Mouse (Mus musculus): ENCODE measurements around the gene Kcnab2. TPM values are rescaled to one million over a fixed set of nuclear protein-coding genes. Genes with fewer than 3 reads are reported as not detected.

Kcnab2 gene
- total and polyA plus RNA-seq, 3 experiments, result 1.6 to 3.5 (median 2.3) TPM

DNA sequence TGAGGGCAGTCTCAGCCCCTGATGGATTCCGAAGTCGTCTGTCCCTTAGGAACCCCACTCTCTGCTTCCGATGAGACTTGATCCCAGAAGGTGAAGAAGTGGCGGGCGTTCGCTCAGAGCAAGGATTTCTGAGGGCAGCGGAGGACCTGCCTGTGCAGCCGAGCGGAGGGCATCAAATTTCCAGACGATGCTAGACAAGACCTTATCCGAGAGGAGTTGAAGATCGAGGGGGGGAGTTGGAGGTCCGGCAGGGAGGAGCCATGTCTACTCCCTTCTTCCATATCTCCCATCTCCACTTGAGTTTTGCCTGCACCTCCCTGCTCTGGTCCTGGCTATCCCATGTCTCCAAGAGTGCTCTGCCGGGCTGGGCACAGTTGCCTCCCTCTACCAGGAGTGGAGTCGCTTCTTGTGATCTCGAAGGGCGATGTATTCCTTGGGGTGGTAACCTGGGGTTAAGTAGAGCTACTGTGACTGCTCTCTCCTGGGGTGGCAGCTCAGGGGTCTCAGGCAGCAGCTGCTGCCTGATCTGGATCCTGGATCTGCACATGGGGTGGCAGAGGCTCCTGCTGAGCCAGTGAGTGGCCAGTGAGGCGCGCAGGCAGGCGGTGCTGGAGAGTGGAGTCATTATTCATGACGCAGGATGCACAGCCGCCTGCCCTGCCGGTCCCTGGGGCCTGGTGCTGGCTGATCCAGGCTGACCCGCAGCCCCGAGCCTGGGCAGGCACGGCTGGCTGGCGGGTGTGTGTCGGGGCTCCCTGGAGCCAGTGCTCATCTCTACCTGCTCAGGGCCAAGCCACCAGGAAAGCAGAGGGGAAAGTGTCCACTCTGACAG lies 59.2 kb downstream of the Kcnab2 start:
- Histone ChIP-seq H3K27ac (no peak overlapping the region), H3K9ac (ENCODE audit: low read depth, low read length) (no peak overlapping the region), H3K27me3 (ENCODE audit: control insufficient read depth, insufficient read depth, low read length) (no peaks in the 10 kb centered on the region), H3K79me2 (replicated peaks; ENCODE audit: control insufficient read depth, insufficient read depth, low read length) (no peaks in the 10 kb centered on the region), H3K4me3 (no peak overlapping the region), H3K36me3 (ENCODE audit: control insufficient read depth, insufficient read depth, low read length) (no peaks in the 10 kb centered on the region), H3K4me1 (ENCODE audit: control insufficient read depth, insufficient read depth, low read length) (no peaks in the 10 kb centered on the region)
- DNase-seq, result no peak
- TF ChIP-seq CTCF (IDR thresholded peaks at IDR 0.05) (no peak), EP300 (IDR thresholded peaks at IDR 0.05; ENCODE audit: insufficient read depth, low read depth, low read length) (no peak), POLR2A (IDR thresholded peaks at IDR 0.05; ENCODE audit: insufficient read depth, low read depth, low read length) (no peak)
- intact Hi-C loops (cut with DNase I), result no loop called here
- 47% methylated on average over 28 of the region's 28 CpGs for WGBS

DNA sequence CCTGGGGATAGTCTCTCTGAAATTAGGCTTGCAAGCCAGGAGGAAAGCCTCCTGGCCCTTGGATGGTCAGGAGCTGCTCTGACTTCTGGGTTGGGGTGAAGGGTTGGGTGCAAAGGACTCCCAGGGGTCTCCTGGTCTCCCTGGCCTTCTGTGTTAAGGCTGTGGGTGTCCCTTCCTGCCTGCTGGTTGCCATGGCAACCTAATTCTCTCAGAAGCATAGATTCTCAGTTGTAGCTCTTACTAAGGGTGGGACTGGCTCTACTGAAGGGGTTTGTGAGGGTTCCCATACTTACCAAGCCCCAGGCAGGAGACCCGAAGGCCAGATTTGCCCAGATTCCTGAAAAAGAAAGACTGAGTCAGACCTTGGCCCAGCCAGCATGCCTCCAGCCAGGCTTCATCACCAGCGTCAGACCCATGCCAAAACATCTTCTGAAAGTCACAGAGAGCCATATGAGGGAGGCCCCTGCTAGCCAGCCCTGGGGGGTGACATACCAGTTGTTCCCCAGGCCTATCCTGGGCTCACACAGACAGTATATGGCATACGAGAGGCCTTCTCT lies 65.1 kb downstream of the Kcnab2 start:
- no peaks in the 10 kb centered on the region for H3K79me2 ChIP-seq (replicated peaks; ENCODE audit: control insufficient read depth, insufficient read depth, low read length)
- no peak overlapping the region for H3K27ac ChIP-seq
- TF ChIP-seq EP300 (IDR thresholded peaks at IDR 0.05; ENCODE audit: insufficient read depth, low read depth, low read length), result no peak
- TF ChIP-seq POLR2A (IDR thresholded peaks at IDR 0.05; ENCODE audit: insufficient read depth, low read depth, low read length), result no peak
- TF ChIP-seq CTCF (IDR thresholded peaks at IDR 0.05), result no peak
- no peaks in the 10 kb centered on the region for H3K36me3 ChIP-seq (ENCODE audit: control insufficient read depth, insufficient read depth, low read length)
- DNase-seq, result no peak
- H3K4me3 ChIP-seq, result no peak overlapping the region
- H3K9ac ChIP-seq (ENCODE audit: low read depth, low read length), result no peak overlapping the region
- intact Hi-C loops (cut with DNase I), result no loop called here
- WGBS, result 64% methylated on average over 3 of the region's 3 CpGs
- no peaks in the 10 kb centered on the region for H3K4me1 ChIP-seq (ENCODE audit: control insufficient read depth, insufficient read depth, low read length)
- H3K27me3 ChIP-seq (ENCODE audit: control insufficient read depth, insufficient read depth, low read length), result no peaks in the 10 kb centered on the region

DNA sequence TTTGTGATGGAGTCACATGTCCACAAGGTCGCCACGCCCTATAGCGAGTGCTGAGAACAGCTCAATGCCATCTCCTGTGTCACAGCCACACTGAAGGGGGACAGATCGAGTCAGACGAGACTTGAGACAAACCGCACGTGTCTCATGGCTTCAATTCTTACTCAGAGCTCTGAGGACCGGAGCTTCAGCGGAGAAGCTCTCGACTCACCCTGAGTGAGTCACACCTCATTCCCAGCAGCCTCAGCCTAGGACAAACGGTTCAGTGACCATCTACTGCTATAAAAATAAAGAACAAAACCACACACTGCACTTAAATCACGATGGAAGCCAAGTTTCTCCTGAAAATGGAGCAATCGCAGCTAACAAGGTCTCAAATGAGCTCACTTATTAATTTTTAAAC lies 66.7 kb downstream of the Kcnab2 start:
- Histone ChIP-seq H3K9ac (ENCODE audit: low read depth, low read length) (no peak overlapping the region), H3K79me2 (replicated peaks; ENCODE audit: control insufficient read depth, insufficient read depth, low read length) (no peaks in the 10 kb centered on the region), H3K27ac (no peak overlapping the region), H3K4me3 (no peak overlapping the region), H3K36me3 (ENCODE audit: control insufficient read depth, insufficient read depth, low read length) (no peaks in the 10 kb centered on the region), H3K4me1 (ENCODE audit: control insufficient read depth, insufficient read depth, low read length) (no peaks in the 10 kb centered on the region), H3K27me3 (ENCODE audit: control insufficient read depth, insufficient read depth, low read length) (no peaks in the 10 kb centered on the region)
- no peak for DNase-seq
- 67% methylated on average over 13 of the region's 13 CpGs for WGBS
- TF ChIP-seq CTCF (IDR thresholded peaks at IDR 0.05) (no peak), POLR2A (IDR thresholded peaks at IDR 0.05; ENCODE audit: insufficient read depth, low read depth, low read length) (no peak), EP300 (IDR thresholded peaks at IDR 0.05; ENCODE audit: insufficient read depth, low read depth, low read length) (no peak)
- intact Hi-C loops (cut with DNase I), result no loop called here

DNA sequence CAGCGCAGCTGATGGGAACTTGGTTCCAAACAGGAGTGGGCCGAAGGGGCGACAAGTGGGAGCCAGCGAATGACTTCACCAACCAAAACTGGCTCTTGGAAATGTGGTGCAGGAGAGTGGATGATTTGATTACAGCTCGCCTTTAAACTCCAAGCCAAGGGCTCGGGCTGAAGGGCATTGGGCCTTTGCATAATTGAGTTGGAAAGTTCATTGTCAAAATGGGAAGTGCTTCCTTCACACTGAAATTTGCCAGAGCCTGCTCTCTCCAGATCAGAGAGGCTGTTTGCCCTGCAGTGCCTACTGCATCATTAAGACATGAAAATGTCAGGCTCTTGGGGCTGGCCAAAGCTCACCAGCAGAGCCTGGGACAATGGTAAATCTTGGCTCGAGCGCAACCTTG lies 71.1 kb downstream of the Kcnab2 start:
- WGBS, result 72% methylated on average over 8 of the region's 8 CpGs
- Histone ChIP-seq H3K4me1 (ENCODE audit: control insufficient read depth, insufficient read depth, low read length) (no peaks in the 10 kb centered on the region), H3K36me3 (ENCODE audit: control insufficient read depth, insufficient read depth, low read length) (no peaks in the 10 kb centered on the region), H3K9ac (ENCODE audit: low read depth, low read length) (no peak overlapping the region), H3K27ac (no peak overlapping the region), H3K27me3 (ENCODE audit: control insufficient read depth, insufficient read depth, low read length) (no peaks in the 10 kb centered on the region), H3K4me3 (no peak overlapping the region), H3K79me2 (replicated peaks; ENCODE audit: control insufficient read depth, insufficient read depth, low read length) (no peaks in the 10 kb centered on the region)
- intact Hi-C loops (cut with DNase I), result no loop called here
- TF ChIP-seq EP300 (IDR thresholded peaks at IDR 0.05; ENCODE audit: insufficient read depth, low read depth, low read length), result no peak
- TF ChIP-seq POLR2A (IDR thresholded peaks at IDR 0.05; ENCODE audit: insufficient read depth, low read depth, low read length), result no peak
- no peak for TF ChIP-seq CTCF (IDR thresholded peaks at IDR 0.05)
- no peak for DNase-seq

DNA sequence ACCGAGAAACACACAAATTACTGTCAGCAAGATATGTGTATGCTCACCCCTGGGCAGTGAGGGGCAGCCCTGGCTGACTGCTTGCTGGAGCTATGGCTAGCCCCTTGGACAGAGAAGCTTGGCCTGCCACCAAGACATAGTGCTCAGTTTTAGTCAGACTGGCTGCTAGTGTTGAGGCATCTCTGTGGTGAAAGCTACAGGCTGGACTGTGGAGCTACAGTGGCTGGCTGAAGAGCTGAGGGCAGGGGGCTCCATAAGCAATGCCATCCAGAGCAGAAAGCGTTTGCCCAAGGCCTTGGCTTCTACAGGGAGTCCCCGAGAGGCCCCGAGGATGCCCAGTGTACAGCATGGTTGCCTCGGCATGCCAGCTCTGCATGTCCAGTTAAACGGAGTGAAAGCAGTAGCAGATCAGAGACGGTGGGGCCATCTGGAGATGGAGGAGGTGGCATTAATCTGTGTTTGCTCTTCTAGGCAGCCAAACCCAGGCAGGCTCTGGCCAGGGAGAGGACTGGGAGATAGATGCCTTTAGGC lies 71.9 kb downstream of the Kcnab2 start:
- intact Hi-C loops (cut with DNase I), result no loop called here
- 75% methylated on average over 7 of the region's 7 CpGs for WGBS
- Histone ChIP-seq H3K4me3 (no peak overlapping the region), H3K27me3 (ENCODE audit: control insufficient read depth, insufficient read depth, low read length) (no peaks in the 10 kb centered on the region), H3K27ac (no peak overlapping the region), H3K4me1 (ENCODE audit: control insufficient read depth, insufficient read depth, low read length) (no peaks in the 10 kb centered on the region), H3K36me3 (ENCODE audit: control insufficient read depth, insufficient read depth, low read length) (no peaks in the 10 kb centered on the region), H3K79me2 (replicated peaks; ENCODE audit: control insufficient read depth, insufficient read depth, low read length) (no peaks in the 10 kb centered on the region), H3K9ac (ENCODE audit: low read depth, low read length) (no peak overlapping the region)
- no peak for DNase-seq
- TF ChIP-seq POLR2A (IDR thresholded peaks at IDR 0.05; ENCODE audit: insufficient read depth, low read depth, low read length) (no peak), CTCF (IDR thresholded peaks at IDR 0.05) (no peak), EP300 (IDR thresholded peaks at IDR 0.05; ENCODE audit: insufficient read depth, low read depth, low read length) (no peak)

DNA sequence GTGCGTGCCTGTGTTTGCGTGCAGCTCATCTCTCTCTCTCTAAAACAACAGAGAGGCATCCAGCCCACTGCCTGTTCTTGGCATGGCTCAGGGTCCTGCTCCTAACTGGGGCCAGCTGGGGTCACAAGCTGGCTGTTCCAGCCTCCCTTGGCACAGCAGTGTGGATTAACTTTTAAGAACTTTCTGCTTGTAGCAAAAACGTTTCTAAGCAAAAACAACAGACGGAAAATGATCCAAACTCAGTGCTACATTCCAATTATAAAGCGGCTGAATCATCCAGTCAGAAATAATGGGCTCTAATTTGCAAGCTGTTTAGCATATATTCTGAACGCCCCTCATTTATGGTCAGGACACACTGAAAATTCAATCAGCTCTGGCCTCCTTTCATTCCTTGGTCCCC lies 72.5 kb downstream of the Kcnab2 start:
- 69% methylated on average over 6 of the region's 6 CpGs for WGBS

More for the DNA sequence above, 72.5 kb downstream of the Kcnab2 start:
- Histone ChIP-seq H3K4me1 (ENCODE audit: control insufficient read depth, insufficient read depth, low read length) (no peaks in the 10 kb centered on the region), H3K27ac (no peak overlapping the region), H3K4me3 (no peak overlapping the region), H3K9ac (ENCODE audit: low read depth, low read length) (no peak overlapping the region), H3K36me3 (ENCODE audit: control insufficient read depth, insufficient read depth, low read length) (no peaks in the 10 kb centered on the region), H3K27me3 (ENCODE audit: control insufficient read depth, insufficient read depth, low read length) (no peaks in the 10 kb centered on the region), H3K79me2 (replicated peaks; ENCODE audit: control insufficient read depth, insufficient read depth, low read length) (no peaks in the 10 kb centered on the region)
- no peak for TF ChIP-seq EP300 (IDR thresholded peaks at IDR 0.05; ENCODE audit: insufficient read depth, low read depth, low read length)
- TF ChIP-seq POLR2A (IDR thresholded peaks at IDR 0.05; ENCODE audit: insufficient read depth, low read depth, low read length), result no peak
- TF ChIP-seq CTCF (IDR thresholded peaks at IDR 0.05), result no peak
- intact Hi-C loops (cut with DNase I), result no loop called here
- no peak for DNase-seq
